In genomic region chr9:35316771-35317211, GRCm38 (mm10) we compare ENCODE assay signal across 11 mouse cellular contexts. TPM values are rescaled to one million over a fixed set of nuclear protein-coding genes. Genes with fewer than 3 reads are reported as not detected.
DNase-seq lines count a peak whose midpoint lies in the region; ATAC-seq and TF ChIP-seq lines count a peak whose summit lies in the region.
"Had no signal": no experiment of that assay in that cellular context is flagged by ENCODE, and none has a peak within 500 bp of the region (broad histone marks: within the 10 kb centered on the region; RNA-seq: fewer than 3 reads in every experiment).

No protein-coding gene starts in this region.

- H3K4me2 ChIP-seq in forebrain, embryonic 16.5 days (ENCODE audit: low read length), result no peak overlapping the region
- no peak overlapping the region for H3K4me2 ChIP-seq in liver, embryonic 11.5 days
- no peak overlapping the region for H3K4me2 ChIP-seq in stomach, postnatal 0 days (replicated peaks; ENCODE audit: low read depth)

- TF ChIP-seq POLR2A in liver, adult 2 months (IDR thresholded peaks at IDR 0.05; ENCODE audit: extremely low read depth, insufficient read depth, low read length), result no peak

- no peak for ATAC-seq in forebrain, embryonic 16.5 days
- ATAC-seq in liver, embryonic 11.5 days (replicated peaks; ENCODE audit: low FRiP score), result no peak
- ATAC-seq in stomach, postnatal 0 days (ENCODE audit: low FRiP score, low TSS enrichment), result peak; percentile 90
- no peak for ATAC-seq in granulocyte monocyte progenitor cell, adult 5-6 weeks (replicated peaks; ENCODE audit: poor library complexity, severe bottlenecking)

- no peaks in the 10 kb centered on the region for H3K79me2 ChIP-seq in liver, adult 2 months (ENCODE audit: control insufficient read depth, insufficient read depth, low read length)

- no peaks in the 10 kb centered on the region for H3K36me3 ChIP-seq in forebrain, embryonic 10.5 days (replicated peaks)
- H3K36me3 ChIP-seq in forebrain, embryonic 16.5 days (ENCODE audit: control insufficient read depth, insufficient read depth), result no peaks in the 10 kb centered on the region
- no peaks in the 10 kb centered on the region for H3K36me3 ChIP-seq in liver, adult 2 months (ENCODE audit: control insufficient read depth, insufficient read depth, low read length)
- no peaks in the 10 kb centered on the region for H3K36me3 ChIP-seq in liver, embryonic 11.5 days (ENCODE audit: control insufficient read depth, insufficient read depth, low read length)
- H3K36me3 ChIP-seq in limb, embryonic 10.5 days, result no peaks in the 10 kb centered on the region
- H3K36me3 ChIP-seq in stomach, postnatal 0 days (ENCODE audit: control insufficient read depth, insufficient read depth, low read length), result no peaks in the 10 kb centered on the region

- H3K27me3 ChIP-seq in forebrain, embryonic 10.5 days (ENCODE audit: poor library complexity, severe bottlenecking), result peaks cover 95% of the 10 kb centered on the region
- no peaks in the 10 kb centered on the region for H3K27me3 ChIP-seq in forebrain, embryonic 16.5 days (replicated peaks; ENCODE audit: control insufficient read depth, insufficient read depth, low read length)
- no peaks in the 10 kb centered on the region for H3K27me3 ChIP-seq in liver, adult 2 months (ENCODE audit: control insufficient read depth, insufficient read depth, low read length)
- H3K27me3 ChIP-seq in liver, embryonic 11.5 days (replicated peaks; ENCODE audit: control insufficient read depth, insufficient read depth, low read length), result no peaks in the 10 kb centered on the region
- peaks cover 31% of the 10 kb centered on the region for H3K27me3 ChIP-seq in limb, embryonic 10.5 days (ENCODE audit: low read depth, poor library complexity, severe bottlenecking)
- no peaks in the 10 kb centered on the region for H3K27me3 ChIP-seq in stomach, postnatal 0 days (ENCODE audit: control insufficient read depth, insufficient read depth, low read length)

- H3K4me1 ChIP-seq in forebrain, embryonic 10.5 days, result peaks cover 85% of the 10 kb centered on the region
- H3K4me1 ChIP-seq in forebrain, embryonic 16.5 days (replicated peaks; ENCODE audit: control insufficient read depth, insufficient read depth, low read length), result peaks cover 26% of the 10 kb centered on the region
- peaks cover 2% of the 10 kb centered on the region; the same call in 1 of the 2 replicates for H3K4me1 ChIP-seq in liver, adult 2 months (ENCODE audit: control insufficient read depth, insufficient read depth, low read length)
- H3K4me1 ChIP-seq in liver, embryonic 11.5 days (replicated peaks; ENCODE audit: control insufficient read depth, insufficient read depth, low read length), result peaks cover 11% of the 10 kb centered on the region
- peaks cover 87% of the 10 kb centered on the region for H3K4me1 ChIP-seq in limb, embryonic 10.5 days
- H3K4me1 ChIP-seq in stomach, postnatal 0 days (replicated peaks; ENCODE audit: control insufficient read depth, insufficient read depth), result peaks cover 9% of the 10 kb centered on the region

- H3K27ac ChIP-seq in forebrain, embryonic 10.5 days, result peak overlapping the region; percentile 82
- no peak overlapping the region for H3K27ac ChIP-seq in forebrain, embryonic 16.5 days (ENCODE audit: low read length)
- H3K27ac ChIP-seq in liver, adult 2 months (replicated peaks; ENCODE audit: insufficient read depth, low read depth, low read length), result no peak overlapping the region
- H3K27ac ChIP-seq in liver, embryonic 11.5 days (ENCODE audit: low read depth, low read length), result no peak overlapping the region
- H3K27ac ChIP-seq in limb, embryonic 10.5 days, result peak overlapping the region; percentile 84
- peak overlapping the region; percentile 69 for H3K27ac ChIP-seq in stomach, postnatal 0 days (replicated peaks)
- H3K27ac ChIP-seq: liver, embryonic 14.5 days had no signal

- no peak overlapping the region for H3K4me3 ChIP-seq in forebrain, embryonic 10.5 days
- H3K4me3 ChIP-seq in forebrain, embryonic 16.5 days (replicated peaks; ENCODE audit: low read length), result no peak overlapping the region
- no peak overlapping the region for H3K4me3 ChIP-seq in liver, adult 2 months (ENCODE audit: insufficient read depth, low read depth, low read length)
- no peak overlapping the region for H3K4me3 ChIP-seq in liver, embryonic 11.5 days (ENCODE audit: low read depth, low read length)
- H3K4me3 ChIP-seq in limb, embryonic 10.5 days, result no peak overlapping the region
- H3K4me3 ChIP-seq in stomach, postnatal 0 days (ENCODE audit: low read depth, low read length), result no peak overlapping the region

- no peak for TF ChIP-seq CTCF in liver, adult 2 months (IDR thresholded peaks at IDR 0.05; ENCODE audit: low read depth, low read length)
- TF ChIP-seq CTCF in stomach, postnatal 0 days (IDR thresholded peaks at IDR 0.05; ENCODE audit: low read depth), result no peak

- H3K9me3 ChIP-seq in forebrain, embryonic 10.5 days, result no peaks in the 10 kb centered on the region
- no peaks in the 10 kb centered on the region for H3K9me3 ChIP-seq in forebrain, embryonic 16.5 days (ENCODE audit: control insufficient read depth, low read length)
- no peaks in the 10 kb centered on the region for H3K9me3 ChIP-seq in liver, embryonic 11.5 days (ENCODE audit: control insufficient read depth, low read length)
- H3K9me3 ChIP-seq in limb, embryonic 10.5 days (replicated peaks), result no peaks in the 10 kb centered on the region
- H3K9me3 ChIP-seq in stomach, postnatal 0 days (ENCODE audit: control insufficient read depth, low read length), result no peaks in the 10 kb centered on the region

- no peak overlapping the region for H3K9ac ChIP-seq in forebrain, embryonic 16.5 days (replicated peaks; ENCODE audit: low read depth, low read length)
- no peak overlapping the region for H3K9ac ChIP-seq in liver, adult 2 months (ENCODE audit: low read depth, low read length)
- no peak overlapping the region for H3K9ac ChIP-seq in liver, embryonic 11.5 days (ENCODE audit: low read depth, low read length)
- no peak overlapping the region for H3K9ac ChIP-seq in stomach, postnatal 0 days (ENCODE audit: low read length)
- H3K9ac ChIP-seq: liver, embryonic 14.5 days had no signal

- no peak for TF ChIP-seq EP300 in stomach, postnatal 0 days (optimal IDR thresholded peaks at IDR 0.05)

- no peak for DNase-seq in forebrain, embryonic 10.5 days (ENCODE audit: extremely low spot score, low spot score)
- DNase-seq in liver, adult 2 months (ENCODE audit: extremely low read depth, low read depth, low spot score), result peak; percentile 12
- DNase-seq in liver, embryonic 11.5 days (ENCODE audit: low spot score), result no peak
- DNase-seq in limb, embryonic 10.5 days (ENCODE audit: low spot score), result peak; percentile 41
- peak; percentile 70 for DNase-seq in stomach, postnatal 0 days (ENCODE audit: low spot score)
- no peak for DNase-seq in right cerebral cortex, postnatal 25 days
- DNase-seq: adrenal gland, adult 2 months; cerebellum, postnatal 10 days had no signal

- WGBS in forebrain, embryonic 10.5 days, result 41% methylated on average over 3 of the region's 3 CpGs
- WGBS in forebrain, embryonic 16.5 days, result 81% methylated on average over 3 of the region's 3 CpGs
- 90% methylated on average over 3 of the region's 3 CpGs for WGBS in liver, adult 2 months
- WGBS in liver, embryonic 11.5 days, result 55% methylated on average over 3 of the region's 3 CpGs
- WGBS in limb, embryonic 10.5 days, result 31% methylated on average over 3 of the region's 3 CpGs
- WGBS in stomach, postnatal 0 days, result 27% methylated on average over 3 of the region's 3 CpGs

RNA-seq across cellular contexts. Expression of gene Rpusd4, which starts 49.1 kb away (rescaled TPM):
- polyA plus RNA-seq in forebrain, embryonic 10.5 days (2016; fragmentation: Nextera tagmentation; extraction: Ambion mirVana), result 33.3 TPM in 2 replicates
- polyA plus RNA-seq in forebrain, embryonic 16.5 days (2015; fragmentation: Nextera tagmentation; extraction: Ambion mirVana), result 19.7 and 23.1 TPM in 2 replicates
- total RNA-seq in liver, adult 2 months (2014; rRNA removed), result 6.5 and 8.2 TPM in 2 replicates
- 4.2 and 4.3 TPM in 2 replicates for polyA plus RNA-seq in liver, adult 2 months (2012; rRNA removed)
- 34.6 and 36.3 TPM in 2 replicates for polyA plus RNA-seq in liver, embryonic 11.5 days (2014; fragmentation: Nextera tagmentation; extraction: Ambion mirVana)
- 35.6 and 36.8 TPM in 2 replicates for polyA plus RNA-seq in limb, embryonic 10.5 days (2016; fragmentation: Nextera tagmentation; extraction: Ambion mirVana)
- 15.1 and 16.0 TPM in 2 replicates for polyA plus RNA-seq in stomach, postnatal 0 days (2015; fragmentation: Nextera tagmentation; extraction: Ambion mirVana)
- 16.1 and 20.4 TPM in 2 replicates for total RNA-seq in granulocyte monocyte progenitor cell, adult 5-6 weeks (2014; fragmentation: Nextera tagmentation)
- 15.0 and 17.8 TPM in 2 replicates for total RNA-seq in granulocyte monocyte progenitor cell, adult 5-6 weeks (2017)

RNA-seq across cellular contexts. Expression of gene Fam118b, which starts 49.2 kb away (rescaled TPM):
- polyA plus RNA-seq in forebrain, embryonic 10.5 days (2016; fragmentation: Nextera tagmentation; extraction: Ambion mirVana), result 64.9 and 70.2 TPM in 2 replicates
- 86.8 and 92.5 TPM in 2 replicates for polyA plus RNA-seq in forebrain, embryonic 16.5 days (2015; fragmentation: Nextera tagmentation; extraction: Ambion mirVana)
- total RNA-seq in liver, adult 2 months (2014; rRNA removed), result 3.0 and 4.0 TPM in 2 replicates
- polyA plus RNA-seq in liver, adult 2 months (2012; rRNA removed), result 3.8 and 5.8 TPM in 2 replicates
- 30.4 and 31.3 TPM in 2 replicates for polyA plus RNA-seq in liver, embryonic 11.5 days (2014; fragmentation: Nextera tagmentation; extraction: Ambion mirVana)
- polyA plus RNA-seq in limb, embryonic 10.5 days (2016; fragmentation: Nextera tagmentation; extraction: Ambion mirVana), result 62.6 and 66.7 TPM in 2 replicates
- polyA plus RNA-seq in stomach, postnatal 0 days (2015; fragmentation: Nextera tagmentation; extraction: Ambion mirVana), result 23.6 and 24.0 TPM in 2 replicates
- 24.8 and 30.9 TPM in 2 replicates for total RNA-seq in granulocyte monocyte progenitor cell, adult 5-6 weeks (2014; fragmentation: Nextera tagmentation)
- 10.6 and 14.3 TPM in 2 replicates for total RNA-seq in granulocyte monocyte progenitor cell, adult 5-6 weeks (2017)

Comparison
In these comparisons a context has a peak if more than half of its experiments do, and no peak if none do; other contexts are left out.
1. DNase-seq: peak in liver, adult 2 months (single experiment), limb, embryonic 10.5 days (single experiment) and stomach, postnatal 0 days (single experiment); none in forebrain, embryonic 10.5 days (single experiment), liver, embryonic 11.5 days (single experiment) and right cerebral cortex, postnatal 25 days (single experiment).
2. H3K27ac ChIP-seq: peak in forebrain, embryonic 10.5 days (single experiment), limb, embryonic 10.5 days (single experiment) and stomach, postnatal 0 days (single experiment); none in forebrain, embryonic 16.5 days (single experiment), liver, adult 2 months (single experiment) and liver, embryonic 11.5 days (single experiment).